Mouse (Mus musculus) MEL-GATA-1-ER (cell line): ENCODE data around the gene Plg.

ENCODE experiments used
- DNase-seq: peaks from one replicate; pipeline ENCODE4 v3.0.0-alpha.2; 2012; ENCODE audit warnings: low read depth; ENCODE audit errors: extremely low read depth

Plg gene

GRCm38 (mm10) chr17:12385049-12385794 is 6.8 kb downstream of the Plg start:
- DNase-seq: no peak

DNA sequence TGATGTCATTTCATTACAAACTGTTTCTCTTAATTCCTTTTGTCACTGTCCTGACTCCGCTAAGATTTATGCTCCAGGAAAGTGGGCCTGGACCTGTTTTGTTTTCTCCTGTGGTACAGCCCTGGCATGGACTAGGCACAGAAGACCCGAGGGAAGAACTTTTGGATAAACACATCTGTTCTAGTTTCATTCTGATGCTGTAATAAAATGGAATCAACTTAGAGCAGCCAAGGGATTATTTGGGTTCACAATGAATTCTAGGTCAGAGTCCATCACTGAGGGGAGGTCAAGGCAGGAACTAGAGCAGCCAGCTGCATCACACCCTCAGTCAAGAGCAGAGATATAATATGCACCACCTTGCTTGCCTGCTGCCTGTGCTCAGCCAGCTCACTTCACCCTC is 9.4 kb downstream of the Plg start:
- no peak for DNase-seq

- DNase-seq: no peak
Observed at GRCm38 (mm10) chr17:12388239-12388638, 9.8 kb downstream of the Plg start.

GRCm38 (mm10) chr17:12396163-12396677 is 17.8 kb downstream of the Plg start:
- DNase-seq: no peak

- no peak for DNase-seq
Observed at GRCm38 (mm10) chr17:12403420-12403819, 25.0 kb downstream of the Plg start.

- no peak for DNase-seq
Observed at GRCm38 (mm10) chr17:12409346-12409944, 31.0 kb downstream of the Plg start.

DNA sequence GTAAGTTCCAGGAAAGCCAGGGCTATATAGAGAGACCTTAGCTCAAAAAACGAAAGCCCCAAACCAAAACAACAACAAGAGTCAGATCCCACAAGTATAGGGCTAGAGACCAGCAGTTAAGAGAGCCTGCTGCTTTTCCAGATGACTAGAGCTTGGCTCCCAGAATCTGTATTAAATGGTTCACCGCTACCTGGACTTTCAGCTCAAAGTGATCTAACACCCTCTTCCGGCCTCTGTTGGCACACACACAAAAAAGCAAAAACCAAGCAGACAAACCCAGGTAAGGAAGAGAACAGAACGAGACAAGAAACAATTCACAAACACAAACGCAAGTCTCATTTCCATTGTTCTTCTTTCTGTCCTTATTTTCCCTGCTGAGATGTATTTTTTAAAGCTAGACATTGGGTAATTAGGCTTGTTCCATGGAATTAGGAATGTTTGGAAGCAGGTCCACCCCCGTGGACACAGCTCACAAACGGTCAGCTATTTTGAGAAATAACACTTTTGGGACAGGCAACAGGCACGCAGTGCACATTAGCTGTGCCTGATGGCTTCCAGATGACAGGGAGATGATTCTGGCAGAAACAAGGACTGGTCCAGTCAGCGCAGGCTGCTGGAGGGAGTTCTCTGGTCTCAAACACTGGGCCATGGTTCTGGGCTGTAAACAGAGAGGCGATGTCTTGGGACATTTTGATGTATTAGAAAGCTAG is 33.9 kb downstream of the Plg start:
- DNase-seq: no peak

- no peak for DNase-seq
Observed at GRCm38 (mm10) chr17:12412891-12413237, 34.5 kb downstream of the Plg start.

DNA sequence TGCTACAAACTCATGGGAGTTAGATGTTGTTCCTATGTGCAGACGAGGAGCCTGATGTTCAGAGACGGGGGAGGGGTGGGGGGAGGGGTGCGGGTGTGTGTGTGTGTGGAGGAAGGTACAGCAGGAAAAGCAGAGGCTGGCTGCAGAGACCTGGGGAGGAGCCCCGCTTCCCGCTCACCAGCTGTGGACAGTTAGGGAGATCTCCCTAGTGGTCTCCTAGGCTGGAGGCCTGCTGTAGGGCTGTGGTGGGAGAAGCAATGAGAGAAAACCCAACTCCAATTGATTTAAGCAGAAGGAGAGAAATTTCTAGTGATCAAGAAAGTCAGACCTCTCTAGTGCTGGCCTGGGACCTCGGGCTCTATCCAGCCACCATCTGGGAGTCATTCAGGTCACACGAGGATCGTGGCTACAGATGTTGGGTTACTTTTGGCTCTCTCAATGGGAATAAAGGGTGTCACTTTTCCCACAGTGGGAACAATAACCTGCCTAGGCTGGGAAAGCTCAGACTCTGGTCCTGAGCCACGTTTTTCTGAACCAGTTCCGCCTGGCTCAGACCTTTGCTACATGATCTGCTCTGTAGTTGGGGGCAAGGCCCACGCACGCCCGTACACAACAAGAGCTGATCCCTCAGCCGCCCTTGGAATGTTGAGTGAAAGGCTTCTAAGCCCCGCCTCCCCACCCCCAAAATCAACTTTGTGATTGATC is 36.8 kb downstream of the Plg start:
- DNase-seq: no peak

DNA sequence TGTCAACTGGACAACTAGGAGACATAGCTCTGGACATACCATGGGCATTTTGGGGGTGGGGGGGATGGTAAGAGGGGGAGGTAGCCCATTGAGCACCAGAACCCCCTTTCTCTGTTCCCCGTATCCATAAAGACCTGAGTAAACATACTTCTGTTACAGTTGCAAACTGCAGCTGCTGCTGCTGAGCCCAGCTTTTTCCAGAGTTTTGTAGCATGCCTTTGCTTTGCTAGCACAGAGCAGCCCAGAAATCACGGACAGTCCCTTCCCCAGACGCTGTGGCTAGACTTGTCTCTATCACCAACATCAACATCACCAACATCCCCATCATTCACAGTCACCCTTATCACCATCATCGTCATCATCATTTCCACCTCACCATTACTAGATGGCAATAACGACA is 37.3 kb downstream of the Plg start:
- no peak for DNase-seq

DNA sequence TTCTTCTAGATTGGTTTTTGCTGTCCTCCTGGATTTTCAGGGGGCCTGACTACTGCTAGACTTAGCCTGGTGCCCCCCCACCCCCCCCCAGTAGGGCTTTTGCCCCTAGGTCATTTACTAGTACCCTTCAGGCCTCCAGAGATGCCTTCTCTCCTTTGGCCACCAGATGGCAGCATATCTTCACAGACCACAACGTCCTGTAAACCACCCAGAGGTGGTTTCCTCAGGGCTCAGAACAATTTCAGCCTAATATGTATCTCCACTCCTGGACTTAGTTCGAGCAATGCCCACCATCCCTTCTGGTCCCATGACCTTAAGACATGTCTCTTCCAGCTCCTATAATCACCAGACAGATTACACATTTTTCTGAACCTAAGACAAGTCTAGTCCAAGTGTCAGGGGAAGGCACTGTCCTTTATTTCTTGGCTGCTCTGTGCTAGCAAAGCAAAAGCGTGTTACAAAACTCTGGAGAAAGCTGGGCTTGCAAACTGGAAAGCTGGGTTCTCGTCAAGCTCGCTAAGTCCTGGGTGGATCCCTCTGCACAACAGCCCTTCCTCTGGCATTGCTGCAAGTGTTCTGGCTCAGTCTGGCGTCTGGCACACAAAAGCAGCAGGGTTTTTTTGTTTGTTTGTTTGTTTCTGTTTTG is 38.0 kb downstream of the Plg start:
- DNase-seq: peak; percentile 27

DNA sequence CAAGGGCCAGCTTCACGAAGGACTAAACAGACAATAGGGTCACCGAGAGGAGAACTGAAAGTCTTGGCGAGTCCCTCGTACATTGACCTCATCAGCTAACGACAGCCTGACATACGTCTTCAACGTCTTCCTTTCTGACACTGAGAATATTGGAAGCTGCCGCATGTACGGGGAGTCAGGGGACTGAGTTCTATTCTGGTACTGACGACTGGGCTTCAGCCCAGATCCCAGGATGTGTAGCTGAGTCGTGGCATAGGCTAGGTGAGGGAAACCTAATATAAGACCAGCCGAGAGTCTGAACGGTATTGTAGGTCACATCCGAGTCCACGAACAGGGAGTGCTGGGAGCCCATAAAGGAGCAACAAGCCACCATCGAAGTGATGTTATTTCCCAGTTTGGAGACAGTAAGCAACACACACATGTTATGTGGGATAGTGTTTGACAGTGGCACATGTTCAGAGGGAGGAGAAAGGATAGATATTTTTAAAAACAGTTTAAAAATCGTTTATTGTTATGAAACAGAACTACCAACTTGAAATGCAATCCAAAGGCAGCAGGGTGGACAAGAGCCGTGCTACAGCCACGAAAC is 41.2 kb downstream of the Plg start:
- DNase-seq: no peak

- no peak for DNase-seq
Observed at GRCm38 (mm10) chr17:12420886-12421574, 42.6 kb downstream of the Plg start.

GRCm38 (mm10) chr17:12422143-12422542 is 43.7 kb downstream of the Plg start:
- no peak for DNase-seq

- peak; percentile 84 for DNase-seq
Observed at GRCm38 (mm10) chr17:12427156-12427555, 48.7 kb downstream of the Plg start.

DNA sequence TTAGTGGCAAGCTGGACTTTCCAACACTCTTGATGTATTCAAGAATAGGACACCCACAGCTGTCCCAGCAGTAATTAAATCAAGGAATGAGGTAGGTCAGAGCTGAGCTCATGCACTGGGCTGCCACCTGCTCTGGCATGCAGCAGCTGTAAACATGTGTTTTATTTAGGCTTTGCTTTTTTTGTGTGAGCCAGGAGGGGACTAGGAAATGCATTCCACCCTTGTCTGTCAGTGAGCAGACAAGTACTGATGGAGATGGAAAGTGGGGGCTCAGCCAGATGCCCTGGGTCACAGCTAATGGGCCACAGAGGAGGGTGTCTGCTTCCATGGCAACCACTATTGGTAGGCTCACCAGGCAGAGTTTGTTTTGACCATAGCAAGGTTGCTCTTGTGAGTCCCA is 50.0 kb downstream of the Plg start:
- no peak for DNase-seq

- DNase-seq: no peak
Observed at GRCm38 (mm10) chr17:12431707-12432106, 53.3 kb downstream of the Plg start.

- no peak for DNase-seq
Observed at GRCm38 (mm10) chr17:12437771-12438170, 59.4 kb downstream of the Plg start.

DNA sequence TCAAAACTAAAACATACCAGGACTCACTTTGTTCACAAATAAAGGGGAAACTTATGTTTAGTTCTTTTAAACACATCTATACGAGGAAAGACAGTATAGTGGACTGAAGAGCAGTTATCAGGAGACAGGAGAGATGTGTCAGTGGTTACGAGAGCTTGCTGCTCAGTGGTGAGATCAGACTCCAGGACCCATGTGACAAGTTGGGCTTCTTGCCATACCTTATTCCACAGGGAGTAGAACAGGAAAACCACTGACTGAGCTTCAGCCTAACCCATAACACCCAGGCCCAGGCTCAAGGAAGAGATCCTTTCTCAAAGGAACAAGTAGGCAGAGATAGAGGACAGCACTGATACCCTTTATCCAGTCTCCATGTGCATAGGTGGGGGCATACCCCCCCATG is 66.2 kb downstream of the Plg start:
- no peak for DNase-seq

DNA sequence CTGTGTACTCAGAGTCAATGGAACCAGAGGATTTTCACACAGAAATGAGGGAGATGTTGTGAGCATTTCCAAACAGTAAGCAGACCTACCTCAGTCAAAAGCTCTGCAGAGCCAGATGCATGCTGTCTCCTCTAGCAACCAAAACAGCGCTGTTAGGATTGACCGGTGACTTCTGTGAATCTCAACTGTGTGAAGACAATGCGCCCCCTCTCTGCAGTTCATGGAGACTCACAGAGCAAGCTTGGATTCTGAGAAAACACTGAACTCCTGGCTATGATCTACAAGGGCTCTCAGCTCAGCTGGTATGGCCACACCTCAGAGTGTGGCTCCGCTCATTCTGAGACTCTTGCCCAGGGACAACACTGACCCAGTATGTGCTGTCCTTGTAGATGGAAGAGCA is 72.8 kb downstream of the Plg start:
- no peak for DNase-seq
